Mouse (Mus musculus): ENCODE results near the gene Thra.

- TF ChIP-seq CTCF (IDR thresholded peaks at IDR 0.05; ENCODE audit: low read depth) (no peak), EP300 (IDR thresholded peaks at IDR 0.05; ENCODE audit: low read depth) (no peak)
Measured at GRCm38 (mm10) chr11:98763502-98763861, 23.0 kb downstream of the Thra start.

All from liver, postnatal 0 days (tissue).